Mouse (Mus musculus): ENCODE results near the gene Stxbp4.

DNA sequence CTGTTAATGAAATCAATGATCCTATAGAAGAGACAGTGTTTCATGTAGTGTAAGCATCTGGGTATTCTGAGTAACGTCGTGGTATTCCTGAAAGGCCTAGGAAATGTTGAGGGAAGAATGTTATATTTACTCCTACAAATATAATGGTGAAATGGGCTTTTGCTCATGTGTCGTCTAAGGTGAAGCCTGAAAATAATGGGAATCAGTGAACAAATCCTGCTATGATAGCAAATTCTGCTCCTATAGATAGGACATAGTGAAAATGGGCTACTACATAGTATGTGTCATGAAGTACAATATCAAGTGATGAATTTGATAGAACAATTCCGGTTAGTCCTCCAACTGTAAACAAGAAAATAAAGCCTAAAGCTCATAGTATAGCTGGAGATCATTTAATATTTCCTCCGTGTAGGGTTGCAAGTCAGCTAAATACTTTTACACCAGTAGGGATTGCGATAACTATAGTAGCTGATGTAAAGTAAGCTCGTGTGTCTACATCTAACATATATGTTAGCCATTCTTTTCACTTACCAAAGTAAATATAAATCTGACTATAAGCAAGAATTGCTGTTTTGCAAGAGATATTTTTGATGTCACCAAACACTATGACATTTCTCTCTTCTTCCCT, 99.1 kb downstream of the Stxbp4 start:
- TF ChIP-seq CTCF (IDR thresholded peaks at IDR 0.05) (no peak), POLR2A (IDR thresholded peaks at IDR 0.05; ENCODE audit: insufficient read depth, low read depth, low read length) (no peak), EP300 (IDR thresholded peaks at IDR 0.05; ENCODE audit: insufficient read depth, low read depth, low read length) (no peak)
